Mouse (Mus musculus) lung, embryonic 15.5 days (tissue): ENCODE results near the gene Hcrt. TPM values are rescaled to one million over a fixed set of nuclear protein-coding genes. Genes with fewer than 3 reads are reported as not detected.

ENCODE experiments used
- ATAC-seq: fragments of 200-750 bp; cut with Nextera tagmentation; 2 replicates; pipeline ENCODE4 v1.8.0; 2017; ENCODE audit warnings: moderate number of reproducible peaks, borderline replicate concordance; ENCODE audit not compliant: low FRiP score, low TSS enrichment; ENCODE audit errors: extremely low read depth
- H3K27ac ChIP-seq: fragments of 300-500 bp; sonication (generic); 2 replicates; pipeline ENCODE4 v1.5.1; 2015; ENCODE audit warnings: moderate library complexity, mild to moderate bottlenecking, inconsistent platforms
- H3K27me3 ChIP-seq: fragments of 300-500 bp; sonication (generic); 2 replicates; pipeline ENCODE4 v1.6.1; 2015; ENCODE audit warnings: inconsistent platforms
- H3K36me3 ChIP-seq: fragments of 300-500 bp; sonication (generic); 2 replicates; pipeline ENCODE4 v1.6.1; 2015; ENCODE audit warnings: inconsistent platforms
- H3K4me1 ChIP-seq: fragments of 300-500 bp; sonication (generic); 2 replicates; pipeline ENCODE4 v1.6.1; 2015; ENCODE audit warnings: inconsistent platforms
- H3K4me2 ChIP-seq: fragments of 300-500 bp; sonication (generic); 2 replicates; pipeline ENCODE4 v1.6.1; 2015; ENCODE audit warnings: inconsistent platforms, mild to moderate bottlenecking, moderate library complexity
- H3K4me3 ChIP-seq: fragments of 300-500 bp; sonication (generic); 2 replicates; pipeline ENCODE4 v1.5.1; 2015; ENCODE audit warnings: mild to moderate bottlenecking, inconsistent platforms
- H3K9ac ChIP-seq: fragments of 300-500 bp; sonication (generic); 2 replicates; pipeline ENCODE4 v1.6.1; 2015; ENCODE audit warnings: inconsistent platforms
- H3K9me3 ChIP-seq: fragments of 300-500 bp; sonication (generic); 2 replicates; pipeline ENCODE4 v1.6.1; 2016; ENCODE audit warnings: inconsistent platforms
- WGBS: fragments of 180-500 bp; shearing (Covaris S2); methylation state at CpG from one replicate; pipeline ENCODE4 v1.1.7; 2015; 5-methylcytosine and 5-hydroxymethylcytosine counted together
- polyA plus RNA-seq: library from polyadenylated mRNA; unstranded; fragments of >200 nt; fragmentation: Nextera tagmentation; extraction: Ambion mirVana; gene quantifications from 2 replicates; pipeline ENCODE4 v1.2.1, GENCODE M21; 2015

Hcrt gene
- polyA plus RNA-seq, 1 experiment from 2014 or later, result not detected

GRCm38 (mm10) chr11:100747114-100747513 lies 15.6 kb downstream of the Hcrt start:
- no peak overlapping the region for H3K27ac ChIP-seq
- H3K9me3 ChIP-seq, result no peaks in the 10 kb centered on the region
- no peaks in the 10 kb centered on the region for H3K4me1 ChIP-seq
- H3K4me3 ChIP-seq, result no peak overlapping the region
- H3K4me2 ChIP-seq, result no peak overlapping the region
- WGBS, result 56% methylated on average over 5 of the region's 5 CpGs
- ATAC-seq, result no peak
- H3K27me3 ChIP-seq, result peaks cover 29% of the 10 kb centered on the region; the same call in 1 of the 2 replicates
- H3K9ac ChIP-seq, result no peak overlapping the region
- no peaks in the 10 kb centered on the region for H3K36me3 ChIP-seq

DNA sequence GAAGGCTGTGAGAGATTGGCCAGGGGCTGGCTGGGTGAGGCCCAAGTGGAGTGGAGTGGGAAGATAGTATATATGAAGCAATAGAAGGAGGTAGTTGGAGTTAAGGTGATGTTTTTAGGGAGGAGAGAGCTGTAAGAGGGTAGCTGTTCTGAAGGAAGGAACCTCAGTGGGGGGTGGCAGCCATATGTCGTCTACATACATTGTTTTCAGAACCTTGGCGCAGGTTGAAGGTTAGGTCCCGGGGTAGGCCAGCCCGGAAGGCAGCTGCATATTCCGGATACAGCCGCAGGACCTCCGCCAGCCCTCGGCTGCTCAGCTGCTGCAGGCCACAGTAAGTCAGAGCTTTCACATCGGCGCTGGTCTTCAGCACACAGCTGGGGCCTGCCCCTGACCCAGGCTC lies 16.2 kb downstream of the Hcrt start:
- Histone ChIP-seq H3K27me3 (peaks cover 23% of the 10 kb centered on the region; the same call in 1 of the 2 replicates), H3K4me1 (no peaks in the 10 kb centered on the region), H3K36me3 (no peaks in the 10 kb centered on the region), H3K4me3 (no peak overlapping the region), H3K4me2 (no peak overlapping the region), H3K9me3 (no peaks in the 10 kb centered on the region), H3K27ac (no peak overlapping the region), H3K9ac (no peak overlapping the region)
- WGBS, result 66% methylated on average over 10 of the region's 10 CpGs
- no peak for ATAC-seq

- no peaks in the 10 kb centered on the region for H3K36me3 ChIP-seq
- no peak overlapping the region for H3K27ac ChIP-seq
- ATAC-seq, result no peak
- 12% methylated on average over 6 of the region's 6 CpGs for whole genome bisulfite sequencing
- H3K4me2 ChIP-seq, result no peak overlapping the region
- no peaks in the 10 kb centered on the region for H3K4me1 ChIP-seq
- H3K4me3 ChIP-seq, result no peak overlapping the region
- H3K9ac ChIP-seq, result no peak overlapping the region
- H3K27me3 ChIP-seq, result peaks cover 23% of the 10 kb centered on the region; the same call in 1 of the 2 replicates
- H3K9me3 ChIP-seq, result no peaks in the 10 kb centered on the region
Observed at GRCm38 (mm10) chr11:100745085-100745484, 17.6 kb downstream of the Hcrt start.

- 57% methylated on average over 6 of the region's 6 CpGs for WGBS
- H3K4me1 ChIP-seq, result peaks cover 9% of the 10 kb centered on the region
Observed at GRCm38 (mm10) chr11:100741348-100741747, 21.4 kb downstream of the Hcrt start.

DNA sequence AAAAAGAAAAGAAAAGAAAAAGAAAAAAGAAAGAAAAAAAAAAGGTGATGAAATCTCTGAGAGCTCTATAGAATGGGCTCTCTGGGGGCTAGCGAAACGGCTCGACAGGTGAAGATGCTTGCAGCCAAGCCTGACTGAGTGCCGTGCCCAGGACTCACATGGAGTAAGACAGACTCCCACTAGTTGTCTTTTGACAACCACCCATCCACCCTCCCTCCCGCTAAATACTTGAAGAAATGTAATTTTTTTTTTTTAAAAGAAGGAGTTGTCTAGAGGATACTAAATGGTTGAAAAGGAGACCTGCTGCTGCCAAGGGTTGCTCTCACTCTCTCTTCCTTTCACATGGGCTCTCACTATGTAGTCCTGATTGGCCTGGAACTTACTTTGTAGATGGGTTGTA lies 24.0 kb downstream of the Hcrt start:
- Histone ChIP-seq H3K27me3 (no peaks in the 10 kb centered on the region), H3K4me1 (peaks cover 20% of the 10 kb centered on the region), H3K9ac (peak overlapping the region; percentile 43; the same call in 1 of the 2 replicates), H3K4me3 (peak overlapping the region; percentile 96), H3K4me2 (peak overlapping the region; percentile 74), H3K36me3 (no peaks in the 10 kb centered on the region), H3K9me3 (no peaks in the 10 kb centered on the region), H3K27ac (no peak overlapping the region)
- ATAC-seq, result no peak
- WGBS, result 18% methylated on average over 5 of the region's 5 CpGs

More at GRCm38 (mm10) chr11:100741348-100741747, 21.4 kb downstream of the Hcrt start:
- Histone ChIP-seq H3K36me3 (no peaks in the 10 kb centered on the region), H3K4me3 (no peak overlapping the region), H3K27me3 (no peaks in the 10 kb centered on the region), H3K27ac (no peak overlapping the region), H3K4me2 (no peak overlapping the region), H3K9me3 (no peaks in the 10 kb centered on the region), H3K9ac (no peak overlapping the region)
- ATAC-seq, result no peak

DNA sequence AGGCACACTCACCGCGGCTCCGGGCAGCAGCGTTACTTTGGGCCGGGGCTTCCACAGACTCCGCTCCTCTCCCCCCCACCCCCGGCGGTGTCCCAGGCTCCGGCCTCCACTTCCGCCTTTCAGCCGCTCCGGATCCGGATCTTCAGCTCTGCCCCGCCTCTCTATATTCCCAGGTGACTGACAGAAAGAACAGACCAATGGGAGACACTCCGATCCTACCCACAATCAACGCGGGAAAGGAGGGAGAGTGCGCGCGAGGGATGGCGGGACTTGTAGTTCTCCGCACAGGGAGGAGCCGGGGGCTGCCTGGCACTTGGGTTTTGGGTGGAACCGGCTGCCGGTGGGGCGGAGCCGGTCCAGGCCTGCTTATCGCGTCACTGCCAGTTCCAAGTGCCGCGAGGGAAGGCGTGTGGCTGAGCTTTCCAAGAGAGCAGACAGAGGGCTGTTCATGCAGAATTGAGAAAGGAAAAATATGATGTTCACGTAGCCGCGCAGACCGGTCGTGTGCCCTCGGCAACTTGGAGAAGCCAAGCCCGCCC lies 24.6 kb downstream of the Hcrt start, which contains the start of gene Rab5c:
TSS of gene Rab5c (minus strand) at position 150 of the 539 bp plus-strand sequence.
- Histone ChIP-seq H3K9ac (peak within 1 kb of the TSS; percentile 97), H3K27me3 (no peaks in the 10 kb centered on the region), H3K9me3 (no peaks in the 10 kb centered on the region), H3K36me3 (no peaks in the 10 kb centered on the region; the same call in 1 of the 2 replicates), H3K4me2 (peak within 1 kb of the TSS; percentile 83), H3K4me3 (peak within 1 kb of the TSS; percentile 96), H3K27ac (peak within 1 kb of the TSS; percentile 68), H3K4me1 (peaks cover 20% of the 10 kb centered on the region)
- WGBS, result under 1% methylated on average over 39 of the region's 39 CpGs
- ATAC-seq, result peak; percentile 99

DNA sequence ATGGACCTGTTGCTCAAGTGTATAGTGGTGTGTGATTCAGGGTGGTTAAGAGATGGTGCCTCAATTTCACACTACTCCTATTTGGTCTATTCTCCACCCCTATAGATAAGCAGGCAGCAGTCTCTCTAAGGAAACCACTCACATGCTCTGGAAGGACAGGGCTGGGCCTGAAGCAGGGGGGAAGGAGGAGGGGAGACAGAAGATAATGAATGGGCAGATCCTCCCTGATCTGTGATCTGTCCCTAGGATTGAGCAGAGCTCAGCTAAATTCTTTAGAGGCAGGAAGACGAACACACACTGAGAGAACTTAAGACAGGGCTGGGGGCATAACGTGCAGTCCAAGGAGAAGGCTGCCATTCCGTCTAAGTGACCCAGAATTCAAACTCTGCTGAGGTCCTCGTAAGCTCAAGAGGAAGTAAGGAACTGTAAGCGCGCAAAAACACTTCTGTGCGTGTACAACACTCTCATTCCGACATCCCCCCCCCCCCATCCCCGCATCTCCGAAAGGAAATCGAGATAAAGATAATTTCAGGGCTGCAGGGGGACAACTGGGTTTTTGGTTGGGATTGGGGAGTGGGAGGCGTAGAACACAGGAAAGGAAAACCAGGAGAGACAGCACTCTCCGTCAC lies 25.5 kb downstream of the Hcrt start:
- Histone ChIP-seq H3K4me1 (peaks cover 20% of the 10 kb centered on the region), H3K4me3 (peak overlapping the region; percentile 96), H3K27me3 (no peaks in the 10 kb centered on the region), H3K9ac (peak overlapping the region; percentile 97), H3K36me3 (no peaks in the 10 kb centered on the region; the same call in 1 of the 2 replicates), H3K9me3 (no peaks in the 10 kb centered on the region), H3K4me2 (peak overlapping the region; percentile 83), H3K27ac (peak overlapping the region; percentile 67; the same call in 1 of the 2 replicates)
- ATAC-seq, result no peak
- 1% methylated on average over 13 of the region's 13 CpGs for WGBS

GRCm38 (mm10) chr11:100736746-100737080 lies 26.0 kb downstream of the Hcrt start:
- no peak for ATAC-seq
- Histone ChIP-seq H3K9ac (no peak overlapping the region), H3K4me3 (peak overlapping the region; percentile 96), H3K27me3 (no peaks in the 10 kb centered on the region), H3K27ac (no peak overlapping the region), H3K9me3 (no peaks in the 10 kb centered on the region), H3K4me2 (peak overlapping the region; percentile 83), H3K4me1 (peaks cover 20% of the 10 kb centered on the region), H3K36me3 (no peaks in the 10 kb centered on the region; the same call in 1 of the 2 replicates)
- WGBS, result 56% methylated on average over 4 of the region's 4 CpGs

GRCm38 (mm10) chr11:100735954-100736745 lies 26.6 kb downstream of the Hcrt start:
- no peak for ATAC-seq
- no peaks in the 10 kb centered on the region; the same call in 1 of the 2 replicates for H3K36me3 ChIP-seq
- H3K27me3 ChIP-seq, result no peaks in the 10 kb centered on the region
- WGBS, result 62% methylated on average over 14 of the region's 14 CpGs
- peaks cover 20% of the 10 kb centered on the region for H3K4me1 ChIP-seq
- peak overlapping the region; percentile 96 for H3K4me3 ChIP-seq
- H3K4me2 ChIP-seq, result peak overlapping the region; percentile 83
- H3K9me3 ChIP-seq, result no peaks in the 10 kb centered on the region
- H3K9ac ChIP-seq, result peak overlapping the region; percentile 3; the same call in 1 of the 2 replicates
- no peak overlapping the region for H3K27ac ChIP-seq

- H3K9ac ChIP-seq, result no peak overlapping the region; the same call in 1 of the 2 replicates
- H3K4me3 ChIP-seq, result no peak overlapping the region
- H3K36me3 ChIP-seq, result no peaks in the 10 kb centered on the region; the same call in 1 of the 2 replicates
- no peak overlapping the region for H3K27ac ChIP-seq
- 92% methylated on average over 9 of the region's 9 CpGs for WGBS
- H3K9me3 ChIP-seq, result no peaks in the 10 kb centered on the region
- H3K4me1 ChIP-seq, result peaks cover 20% of the 10 kb centered on the region
- no peak for ATAC-seq
- H3K4me2 ChIP-seq, result peak overlapping the region; percentile 83
- H3K27me3 ChIP-seq, result no peaks in the 10 kb centered on the region
Observed at GRCm38 (mm10) chr11:100735134-100735865, 27.4 kb downstream of the Hcrt start.

- no peak overlapping the region for H3K4me2 ChIP-seq
- H3K27me3 ChIP-seq, result no peaks in the 10 kb centered on the region
- WGBS, result 84% methylated on average over 6 of the region's 6 CpGs
- ATAC-seq, result no peak
- H3K27ac ChIP-seq, result no peak overlapping the region
- H3K9ac ChIP-seq, result no peak overlapping the region
- no peak overlapping the region for H3K4me3 ChIP-seq
- peaks cover 14% of the 10 kb centered on the region for H3K36me3 ChIP-seq
- H3K4me1 ChIP-seq, result peaks cover 6% of the 10 kb centered on the region
- H3K9me3 ChIP-seq, result no peaks in the 10 kb centered on the region
Observed at GRCm38 (mm10) chr11:100730477-100731205, 32.1 kb downstream of the Hcrt start.
